Mouse (Mus musculus): Measurements from ENCODE around the gene Slc46a2. TPM values are rescaled to one million over a fixed set of nuclear protein-coding genes. Genes with fewer than 3 reads are reported as not detected.

The Slc46a2 gene
- polyA plus RNA-seq, 1 experiment from 2014 or later: not detected

Other genes with a start within 250 kb of the Slc46a2 start
- 24.7 and 30.0 TPM in 2 replicates for gene Inip, start 113.5 kb downstream of the Slc46a2 start, polyA plus RNA-seq (2015; fragmentation: Nextera tagmentation; extraction: Ambion mirVana)
- gene Snx30, start 109.2 kb downstream of the Slc46a2 start, polyA plus RNA-seq (2015; fragmentation: Nextera tagmentation; extraction: Ambion mirVana): 3.4 and 4.5 TPM in 2 replicates
- gene Mup4, start 45.7 kb upstream of the Slc46a2 start, polyA plus RNA-seq (2015; fragmentation: Nextera tagmentation; extraction: Ambion mirVana): not detected in 2 replicates
- not detected in 2 replicates for gene Mup6, start 49.2 kb upstream of the Slc46a2 start, polyA plus RNA-seq (2015; fragmentation: Nextera tagmentation; extraction: Ambion mirVana)
- not detected in 2 replicates for gene Mup7, start 155.4 kb upstream of the Slc46a2 start, polyA plus RNA-seq (2015; fragmentation: Nextera tagmentation; extraction: Ambion mirVana)
- not detected in 2 replicates for gene Mup2, start 239.2 kb upstream of the Slc46a2 start, polyA plus RNA-seq (2015; fragmentation: Nextera tagmentation; extraction: Ambion mirVana)